Mouse (Mus musculus) embryo, embryonic 9.5 days (tissue): Measurements from ENCODE around the gene Scamp1.
A peak's percentile ranks its signal among the peaks of the same experiment; 100 is the strongest.
"Not testable (repeated sequence)": the region's sequence is repeated elsewhere in the genome, so short reads cannot be mapped to it uniquely, and the experiment has no call there.

Source experiments
- DNase-seq: peaks from one replicate; pipeline ENCODE4 v3.0.0-alpha.2; 2017; ENCODE audit errors: extremely low spot score

Gene Scamp1

DNA sequence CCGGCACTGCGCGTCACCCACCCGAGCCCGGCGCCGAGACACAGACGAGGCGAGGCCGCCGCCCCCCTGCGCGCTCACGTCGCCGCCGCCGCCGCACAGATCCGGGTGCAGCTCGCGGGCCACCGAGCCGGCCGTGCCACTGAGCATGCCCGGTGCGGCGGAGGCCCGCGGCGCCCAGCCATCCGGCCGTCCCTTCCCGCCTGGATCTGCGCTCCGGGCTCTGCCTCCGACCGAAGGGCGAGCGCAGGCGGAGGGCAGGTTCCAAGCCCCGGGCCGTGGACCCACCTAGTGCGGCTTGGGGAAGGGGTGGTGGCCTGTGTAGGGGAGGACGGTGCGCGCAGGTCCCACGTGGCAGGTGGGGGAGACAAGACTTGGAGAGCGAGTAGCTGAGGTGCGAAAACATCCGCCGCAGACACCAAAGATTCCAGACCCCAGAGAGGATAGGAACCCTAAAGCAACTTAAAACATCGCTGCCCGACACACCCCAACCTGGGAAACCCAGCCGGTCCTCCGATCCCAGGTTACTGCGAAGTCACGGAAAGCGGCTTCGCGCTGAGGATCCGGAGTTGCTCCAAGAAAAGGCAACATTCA lies at the start of gene Scamp1:
Gene Scamp1, minus strand, starts transcription at position 577 of the 591 bp plus-strand sequence.
- DNase-seq: peak; percentile 91

DNA sequence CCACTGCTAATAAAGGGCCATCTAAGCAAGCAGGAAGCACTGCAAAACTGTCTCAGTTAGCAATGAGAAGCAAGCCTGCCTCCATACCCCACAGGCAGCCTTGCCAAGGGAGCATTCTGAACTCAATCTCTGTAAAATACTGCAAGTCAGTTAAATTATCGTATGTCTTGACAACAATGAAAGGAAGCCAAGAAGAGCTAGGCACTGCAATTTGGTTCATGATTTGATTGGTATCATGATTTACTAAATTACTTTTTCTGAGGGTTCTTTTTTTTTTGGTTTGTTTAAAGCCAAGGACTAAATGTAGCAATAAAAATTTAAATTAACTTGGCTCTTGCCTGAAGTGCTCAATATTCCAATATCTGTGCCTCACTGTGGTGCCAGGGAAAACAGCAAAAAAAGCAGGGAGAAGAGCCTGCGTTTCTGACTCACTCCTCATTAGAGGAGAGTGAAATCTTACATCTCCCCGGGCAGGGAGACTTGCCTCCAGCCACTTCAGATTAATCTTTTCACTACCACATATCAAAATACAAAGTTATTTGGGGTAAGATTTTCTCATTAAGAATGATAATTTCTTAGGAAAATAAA lies 44.8 kb upstream of the Scamp1 start:
- no peak for DNase-seq

DNA sequence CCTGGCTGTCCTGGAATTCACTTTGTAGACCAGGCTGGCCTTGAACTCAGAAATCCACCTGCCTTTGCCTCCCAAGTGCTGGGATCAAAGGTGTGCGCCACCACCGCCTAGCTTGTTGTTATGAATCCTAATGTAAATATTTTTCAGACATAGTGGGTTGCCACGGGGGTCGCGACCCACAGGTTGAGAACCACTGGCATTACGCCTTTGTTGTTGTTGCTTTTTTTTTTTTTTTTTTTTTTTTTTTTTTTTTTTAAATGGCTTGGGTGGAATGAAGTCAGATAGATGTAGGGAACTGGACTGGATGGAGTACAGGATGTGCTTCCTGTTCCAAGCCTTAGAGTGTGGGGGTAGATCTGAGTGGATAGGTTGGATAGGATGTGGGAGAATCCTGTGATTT lies 43.3 kb upstream of the Scamp1 start:
- not testable (repeated sequence) for DNase-seq

DNA sequence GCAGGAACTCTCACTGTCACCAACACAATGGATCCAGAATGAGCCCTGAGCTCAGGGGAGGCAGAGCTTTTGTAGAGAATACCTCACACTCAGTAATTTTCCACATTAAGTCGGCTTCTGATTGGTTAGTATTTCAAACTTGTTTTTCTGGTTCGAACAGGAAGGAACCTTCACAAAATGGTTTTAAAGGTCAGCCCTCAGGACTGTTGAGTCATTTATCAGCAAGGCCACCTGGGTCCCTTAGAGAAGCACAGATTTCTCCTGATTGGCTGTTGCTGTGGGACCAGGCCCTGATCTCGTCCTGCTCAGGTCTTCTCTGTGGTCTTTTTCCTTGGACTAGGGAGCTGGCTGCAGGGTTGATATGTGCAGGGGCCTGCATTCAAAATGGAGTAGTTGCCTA lies 42.4 kb upstream of the Scamp1 start:
- DNase-seq: peak; percentile 16

DNA sequence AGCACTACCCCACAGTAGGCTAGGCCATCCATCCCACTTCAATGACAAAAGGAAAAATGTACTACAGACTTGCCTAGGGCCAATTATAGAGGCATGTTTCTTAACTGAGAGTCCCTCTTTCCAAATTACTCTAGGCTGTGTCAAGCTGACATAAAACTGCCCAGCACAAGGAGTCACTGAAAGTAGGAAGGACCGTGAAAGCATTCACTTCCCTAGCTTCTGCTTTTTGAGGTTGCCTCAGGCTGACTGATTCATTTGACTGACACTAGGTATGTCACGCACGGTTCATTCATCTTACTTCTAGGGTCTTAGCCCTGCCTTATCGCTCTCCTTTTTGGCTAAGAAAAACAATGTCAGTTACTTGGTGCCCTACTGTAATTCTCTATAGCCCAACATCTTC lies 36.8 kb upstream of the Scamp1 start:
- DNase-seq: no peak

DNA sequence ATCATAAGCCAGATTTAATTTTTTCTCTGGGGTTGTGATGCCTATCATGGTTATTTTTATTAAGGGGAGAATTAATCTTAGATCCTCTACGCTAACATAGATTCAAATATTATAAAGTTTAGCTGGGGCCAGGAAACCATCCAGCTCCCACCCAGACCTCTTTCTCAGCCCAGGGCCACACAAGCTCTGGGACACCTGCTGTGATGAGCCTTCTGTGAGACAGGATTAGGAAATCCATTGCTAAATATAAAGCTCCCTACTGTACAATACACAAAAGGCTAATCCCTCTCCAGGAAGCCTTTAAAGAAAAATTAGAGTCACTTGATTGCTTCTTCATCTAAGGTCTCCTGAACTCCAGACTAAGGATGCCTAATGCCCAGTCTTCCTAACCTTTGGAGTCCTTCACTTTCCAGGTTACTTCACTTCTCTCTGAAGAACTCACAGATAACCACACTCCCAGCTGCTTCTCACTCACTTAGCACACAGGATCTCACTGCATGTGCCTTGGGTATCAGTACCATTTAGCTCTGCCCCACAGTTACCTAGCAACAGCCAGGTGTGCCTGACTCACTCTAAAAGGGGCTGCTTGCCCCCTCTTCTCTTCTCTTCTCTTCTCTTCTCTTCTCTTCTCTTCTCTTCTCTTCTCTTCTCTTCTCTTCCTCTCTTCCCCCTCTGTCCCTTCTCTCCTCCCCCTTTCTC lies 35.6 kb upstream of the Scamp1 start:
- no peak for DNase-seq

DNA sequence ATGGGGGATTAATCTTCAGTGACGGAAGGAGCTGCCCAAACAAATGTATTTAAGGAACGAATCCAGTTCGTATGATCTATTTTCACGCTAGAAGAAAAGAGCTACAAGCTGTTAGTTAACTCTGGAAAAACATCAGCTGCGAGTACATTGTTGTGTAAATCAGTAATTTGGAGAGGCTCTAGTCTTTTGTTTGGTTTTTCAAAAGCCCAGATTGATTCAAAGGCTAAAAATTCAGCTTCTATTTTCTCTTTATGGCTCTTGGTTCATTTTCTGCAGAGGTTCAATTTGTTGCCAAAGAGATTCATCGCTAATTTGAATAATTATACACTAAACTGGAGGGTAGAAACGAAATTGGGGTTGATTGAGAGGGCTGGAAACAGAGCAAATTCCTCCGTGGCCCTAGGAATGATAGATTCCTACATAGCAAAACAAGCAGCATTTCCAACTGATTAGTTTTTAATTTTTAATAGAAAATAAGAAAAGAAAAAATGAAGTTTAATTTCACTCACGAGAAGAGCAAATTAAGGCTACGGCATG lies 31.4 kb upstream of the Scamp1 start:
- no peak for DNase-seq

DNA sequence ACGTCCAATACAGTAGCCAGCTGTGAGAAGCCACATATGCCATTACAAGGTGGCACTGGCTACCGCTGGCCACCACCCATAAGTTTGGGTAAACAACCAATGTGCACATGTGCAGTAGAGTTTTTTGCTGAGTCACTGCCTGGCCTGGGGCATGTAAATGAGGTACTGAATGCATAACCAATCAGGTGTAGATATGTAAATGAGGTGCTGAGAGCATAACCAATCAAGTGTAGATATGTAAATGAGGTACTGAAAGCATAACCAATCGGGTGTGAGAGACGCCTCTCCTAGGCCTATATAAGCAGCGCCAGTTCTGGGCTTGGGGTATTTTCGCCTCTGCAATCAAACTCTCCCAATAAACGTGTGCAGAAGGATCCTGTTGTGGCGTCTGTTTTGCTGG lies 27.2 kb upstream of the Scamp1 start:
- DNase-seq: not testable (repeated sequence)

DNA sequence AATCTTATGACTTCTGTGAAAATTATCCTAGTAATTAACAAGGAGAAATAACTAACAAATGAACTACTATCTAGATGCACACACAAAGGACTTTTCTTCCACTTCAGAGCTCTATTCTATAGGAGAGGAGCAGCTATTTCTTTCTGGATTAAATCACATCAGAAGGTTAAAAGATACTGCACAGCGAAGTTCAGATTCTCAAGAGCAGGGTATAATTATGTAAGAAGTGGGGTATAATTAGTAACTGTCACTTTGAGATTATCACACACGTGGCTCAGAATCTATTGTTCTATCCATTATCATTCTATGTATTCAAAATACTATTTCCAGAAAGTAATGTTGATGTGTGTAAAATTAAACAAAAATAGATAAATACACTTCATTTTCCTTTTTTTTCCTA lies 22.6 kb upstream of the Scamp1 start:
- no peak for DNase-seq

DNA sequence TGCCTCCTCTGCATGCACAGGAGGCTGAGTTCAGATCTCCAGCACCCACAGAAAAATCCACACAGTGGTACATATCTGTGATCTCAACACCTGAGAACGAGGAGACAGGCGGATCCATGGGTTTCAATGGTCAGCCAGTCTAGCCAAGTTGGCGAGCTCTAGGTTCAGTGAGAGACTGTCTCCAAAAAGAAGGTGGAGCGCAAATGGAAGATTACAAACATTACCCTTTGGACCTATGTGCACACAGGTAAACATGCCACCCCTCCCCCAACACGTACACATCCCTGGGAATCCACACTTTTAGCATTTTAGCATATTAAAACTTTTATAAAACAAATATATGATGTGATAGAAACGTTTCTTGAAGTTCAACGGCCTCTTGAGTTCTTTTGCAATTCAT lies 21.9 kb upstream of the Scamp1 start:
- DNase-seq: no peak

DNA sequence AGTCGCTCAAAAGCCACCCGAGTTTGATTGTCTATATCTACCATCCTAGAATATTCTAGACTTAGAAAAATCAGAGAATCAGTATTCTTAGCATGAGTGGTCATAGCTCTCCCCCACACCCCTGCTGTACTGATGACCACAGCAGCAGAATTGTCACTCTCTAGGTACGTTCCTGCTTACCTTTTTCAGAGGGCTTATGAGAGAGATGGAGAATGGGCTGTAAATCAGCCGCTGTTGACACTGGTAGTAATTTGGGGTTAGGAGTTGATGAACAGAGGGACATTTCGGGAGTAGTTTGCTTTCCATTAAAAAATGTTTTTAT lies 21.3 kb upstream of the Scamp1 start:
- no peak for DNase-seq

DNA sequence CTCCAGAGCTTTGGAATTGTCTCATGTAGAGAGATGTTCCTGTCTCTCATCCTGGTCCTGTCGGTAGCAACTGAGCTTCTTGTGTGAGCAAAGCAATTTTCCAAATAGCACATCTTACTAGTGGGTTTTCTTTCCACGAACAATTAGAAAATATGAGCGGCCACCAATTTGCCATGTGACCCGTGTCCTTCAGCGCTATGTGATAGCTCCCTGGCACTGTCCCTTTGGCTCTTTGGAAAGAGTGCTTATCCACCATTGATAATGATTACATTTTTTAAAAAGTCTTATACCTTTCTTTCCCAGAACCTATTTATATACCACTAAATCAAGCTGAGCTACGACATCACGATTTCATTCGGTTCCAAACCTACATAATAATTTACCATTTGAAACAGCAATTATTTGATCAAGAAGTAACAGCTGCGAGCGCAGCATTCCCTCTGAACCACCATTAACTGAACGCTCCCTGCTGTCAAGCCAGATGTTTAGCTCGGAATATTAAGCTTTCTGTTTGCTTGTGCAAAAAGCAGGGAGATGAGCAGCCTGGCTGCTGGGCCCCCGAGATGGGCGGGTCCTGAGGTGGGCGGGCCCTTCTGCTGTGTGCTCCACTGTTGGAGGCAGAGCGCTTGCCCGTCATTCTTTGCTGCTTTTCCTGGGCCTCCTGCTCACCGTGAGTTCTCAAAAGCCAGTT lies 20.8 kb upstream of the Scamp1 start:
- DNase-seq: peak; percentile 59

DNA sequence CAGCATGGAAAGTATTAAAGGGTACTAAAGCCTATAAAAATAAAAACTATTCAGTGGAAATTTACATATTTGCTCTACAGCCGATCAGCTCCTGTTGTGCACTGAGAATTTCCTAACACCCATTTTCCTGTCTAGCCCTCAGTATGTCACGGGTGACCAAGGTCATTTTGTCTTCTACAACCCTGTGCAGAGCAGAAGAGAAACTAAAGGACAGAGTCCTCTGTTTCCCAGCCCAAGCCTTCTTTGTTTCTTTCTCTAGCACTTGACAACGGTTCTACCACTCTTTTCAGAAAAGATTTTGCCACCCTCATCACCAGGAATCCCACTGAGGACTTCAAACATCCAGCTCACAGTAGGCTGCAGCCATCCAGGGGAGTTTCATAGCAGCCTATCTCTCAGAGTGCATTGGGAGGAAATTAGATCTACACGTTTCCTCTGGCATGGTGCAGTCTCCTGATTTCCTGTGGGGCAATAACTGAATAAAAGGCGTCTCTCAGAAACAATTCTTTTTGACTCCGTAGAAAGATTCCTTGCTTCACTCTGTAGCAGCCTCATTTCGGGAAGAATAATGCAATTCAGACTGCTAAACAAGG lies 15.4 kb upstream of the Scamp1 start:
- DNase-seq: no peak

DNA sequence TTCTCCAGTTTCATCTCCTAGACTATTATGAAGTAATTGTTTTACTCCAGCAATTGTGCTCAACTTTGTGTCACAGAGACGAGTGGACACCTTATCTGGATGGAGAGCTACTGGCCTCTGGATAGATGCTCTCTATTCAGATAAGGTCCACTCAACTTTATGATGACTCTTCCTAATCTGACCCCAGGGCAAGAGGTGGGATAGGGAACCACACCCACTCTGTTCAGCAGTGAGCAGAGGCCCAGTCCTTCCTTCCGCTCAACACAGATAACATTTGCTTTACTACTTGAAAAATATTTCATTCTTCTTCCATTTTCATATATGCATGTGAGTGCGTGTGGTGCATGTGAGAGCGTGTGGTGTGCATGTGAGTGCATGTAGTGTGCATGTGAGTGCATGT lies 14.6 kb upstream of the Scamp1 start:
- DNase-seq: no peak

DNA sequence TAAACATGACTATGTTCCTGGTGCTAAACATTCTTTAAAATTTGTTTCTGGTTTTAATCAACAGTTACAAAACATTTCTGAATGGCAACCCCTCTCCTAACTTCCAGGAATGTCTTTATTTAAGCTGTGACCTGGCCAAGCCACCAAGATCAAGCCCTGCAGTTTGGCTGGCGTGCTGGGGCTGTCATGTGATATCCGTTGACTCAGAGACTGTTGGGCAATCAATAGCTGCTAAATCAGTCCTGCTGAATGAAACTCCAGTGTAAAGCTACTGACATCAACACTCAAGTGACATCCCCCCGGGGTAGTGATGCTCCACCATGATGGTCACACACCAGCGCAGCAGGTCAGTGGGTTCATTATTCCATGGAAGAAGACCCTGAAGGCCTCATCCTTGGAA lies 12.7 kb upstream of the Scamp1 start:
- DNase-seq: no peak

DNA sequence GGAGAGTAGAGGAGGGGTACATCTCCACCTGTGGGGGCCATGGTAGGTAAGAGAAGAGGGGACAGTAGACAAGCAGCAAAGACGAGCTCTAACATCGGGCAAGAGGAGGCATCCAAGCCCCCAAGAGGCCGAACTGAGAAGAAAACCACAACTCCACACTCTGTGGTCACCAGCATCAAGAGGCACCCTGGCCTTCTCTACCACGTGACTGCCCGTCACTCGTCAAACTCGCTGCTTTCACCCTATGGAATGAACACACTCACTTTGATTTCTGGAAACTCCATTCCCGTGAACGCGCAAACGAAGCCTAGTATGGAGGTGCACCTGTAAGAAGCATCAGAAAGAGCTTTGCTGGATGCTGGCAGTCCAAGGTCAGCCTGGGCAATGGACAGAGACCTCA lies 10.7 kb upstream of the Scamp1 start:
- no peak for DNase-seq

DNA sequence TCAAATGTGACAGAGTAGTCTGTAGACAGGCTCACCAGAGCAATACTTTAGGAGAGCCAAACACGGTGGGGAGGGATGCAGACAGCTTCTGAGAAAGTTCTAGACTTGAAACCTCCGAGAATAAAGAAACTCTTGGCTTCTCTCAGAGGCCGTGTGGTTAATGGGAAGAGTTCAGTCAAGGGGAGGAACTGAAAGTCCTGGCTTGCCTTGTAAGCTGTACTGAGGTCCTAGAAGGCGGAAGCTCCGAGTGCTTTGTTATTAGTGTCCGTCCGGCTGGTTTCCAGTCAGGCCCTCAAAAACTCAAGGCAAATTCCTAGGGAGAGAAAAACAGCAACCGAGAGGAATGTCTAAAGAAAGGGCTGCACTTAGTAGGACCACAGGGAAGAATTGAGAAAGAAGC lies 10.3 kb upstream of the Scamp1 start:
- DNase-seq: no peak

DNA sequence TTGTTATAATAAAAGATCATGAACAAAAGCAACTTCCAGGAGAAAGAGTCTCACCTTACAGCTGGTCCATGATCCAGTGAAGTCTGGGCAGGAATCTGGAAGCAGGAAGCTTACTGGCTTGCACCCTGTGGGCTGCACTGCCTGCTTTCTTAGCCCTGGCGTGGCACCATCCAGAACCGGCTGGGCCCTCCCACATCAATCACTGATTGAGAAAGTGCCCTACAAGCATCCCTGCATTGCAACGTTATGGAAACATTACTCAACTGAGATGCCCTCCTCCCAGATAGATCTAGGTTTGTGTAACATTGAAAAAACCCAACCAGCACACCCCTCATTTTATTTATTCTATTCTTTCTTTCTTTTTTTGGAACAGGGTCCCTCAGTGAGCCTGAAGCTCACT lies 9.2 kb upstream of the Scamp1 start:
- DNase-seq: no peak

DNA sequence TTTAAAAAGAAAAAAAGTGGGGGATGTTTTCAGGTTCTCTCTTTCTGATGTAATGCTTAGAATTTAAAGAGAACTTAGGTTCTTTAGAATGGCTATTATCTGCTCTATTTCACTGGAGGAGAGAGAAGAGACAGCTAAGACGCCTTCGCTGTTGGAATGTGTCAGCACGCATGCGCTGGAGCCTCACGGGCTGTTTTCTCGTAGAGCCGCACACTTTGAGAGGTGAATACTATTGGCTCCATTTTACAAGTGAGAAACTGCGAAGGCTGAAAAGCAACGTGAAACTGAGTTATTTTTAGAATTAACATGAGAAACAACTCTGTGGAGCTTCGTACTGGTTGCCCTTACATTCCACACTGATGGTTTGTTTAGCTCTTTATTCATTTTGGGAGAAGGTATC lies 8.3 kb upstream of the Scamp1 start:
- no peak for DNase-seq

DNA sequence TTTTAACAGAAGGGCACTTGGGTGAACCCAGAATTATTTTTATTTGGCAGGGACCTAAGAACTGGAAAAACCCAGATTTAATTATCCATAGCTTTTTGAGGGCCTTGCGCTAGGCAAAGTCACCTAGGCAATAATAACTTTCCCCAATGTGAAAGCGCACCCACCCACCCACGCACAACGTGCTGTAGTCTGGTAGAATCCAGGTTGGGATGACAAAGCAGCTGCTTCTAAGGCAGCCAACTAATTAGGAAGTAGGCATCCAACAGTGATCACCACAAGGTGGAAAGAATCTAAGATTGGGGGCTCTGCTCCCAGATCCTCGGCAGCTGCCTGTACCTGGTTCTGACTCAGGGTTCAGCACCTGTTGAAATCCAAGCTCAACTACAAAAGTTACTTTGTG lies 538 bp upstream of the Scamp1 start:
- no peak for DNase-seq

DNA sequence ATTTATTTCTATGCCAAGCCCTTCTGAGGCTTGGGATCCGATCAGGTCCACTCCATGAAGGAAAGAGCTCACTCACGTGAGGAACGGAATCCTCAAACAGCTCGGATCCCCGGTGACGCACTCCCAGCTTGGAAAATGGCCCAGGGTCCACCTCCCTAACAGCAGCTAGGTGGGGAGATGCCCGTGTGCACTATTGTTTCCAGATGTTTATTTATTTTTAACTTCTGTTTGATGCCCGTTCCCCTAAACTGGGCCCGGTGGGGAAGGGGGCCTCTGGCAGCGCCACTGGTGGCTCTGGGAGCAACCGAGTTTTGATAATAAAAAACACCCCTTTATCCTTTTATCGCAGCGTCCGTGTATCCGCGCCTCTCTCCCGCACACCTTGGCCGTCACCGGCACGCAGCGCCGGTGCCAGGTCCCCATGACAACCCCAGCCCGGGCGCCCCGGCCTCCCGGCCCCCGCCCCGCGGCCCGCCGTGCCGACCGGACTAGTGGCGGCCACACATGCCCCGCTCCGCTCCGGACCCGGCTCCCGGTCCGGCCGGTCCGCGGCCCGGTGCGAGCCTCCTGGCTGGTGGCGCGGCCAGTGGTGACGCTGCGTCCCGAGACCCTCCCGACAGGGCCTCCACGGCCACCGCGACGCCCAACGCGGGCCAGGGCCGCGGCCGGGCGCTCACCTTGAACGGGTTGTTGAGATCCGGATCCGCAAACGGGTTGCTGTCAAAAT lies 951 bp downstream of the Scamp1 start:
- no peak for DNase-seq

DNA sequence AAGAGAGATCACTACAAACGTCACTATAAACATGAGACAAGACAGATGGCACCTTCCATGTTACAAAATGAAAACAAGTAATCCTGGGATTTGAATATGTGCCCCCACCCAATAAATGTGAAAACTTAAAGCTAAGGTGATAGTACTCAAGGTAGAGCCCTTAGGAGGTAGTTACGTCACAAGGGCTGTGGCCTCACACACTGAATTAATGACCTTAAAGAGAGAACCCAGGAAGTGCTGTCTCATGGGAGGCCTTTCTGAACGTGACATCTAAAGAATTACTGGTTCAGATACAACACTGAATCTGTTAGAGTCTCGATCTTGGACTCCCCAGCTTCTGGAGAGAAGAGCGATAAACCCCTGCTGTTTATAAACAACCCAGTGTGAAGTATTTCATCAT lies 6.2 kb downstream of the Scamp1 start:
- DNase-seq: no peak
